Mouse (Mus musculus): ENCODE measurements around the gene Rora.

Rora gene

GRCm38 (mm10) chr9:68892859-68893258 is 239.3 kb downstream of the Rora start:
- no peak for DNase-seq

DNA sequence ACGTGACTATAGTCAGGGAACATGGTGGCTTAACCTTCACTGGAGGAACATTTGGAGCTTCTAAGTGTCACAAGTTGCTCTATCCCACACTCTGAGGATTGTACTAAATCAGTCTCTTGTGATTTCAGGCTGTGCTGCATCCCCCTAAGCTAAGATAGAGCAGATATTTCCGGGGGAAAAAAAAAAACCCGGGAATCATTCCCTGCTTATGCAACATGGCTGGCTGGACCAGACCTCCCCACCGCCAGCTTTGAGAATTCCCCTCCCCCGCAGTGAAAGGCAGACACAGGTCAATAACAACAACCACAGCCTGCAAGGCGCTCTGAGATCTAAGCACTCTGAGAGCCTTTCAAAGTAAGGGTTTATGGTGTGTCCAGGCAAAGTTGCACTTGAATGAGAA is 244.7 kb downstream of the Rora start:
- no peak for DNase-seq

- DNase-seq = no peak
Measured at GRCm38 (mm10) chr9:68899525-68900222, 246.1 kb downstream of the Rora start.

GRCm38 (mm10) chr9:68906361-68906883 is 252.8 kb downstream of the Rora start:
- DNase-seq = no peak

GRCm38 (mm10) chr9:68912483-68913151 is 259.0 kb downstream of the Rora start:
- DNase-seq = no peak

GRCm38 (mm10) chr9:68913191-68913697 is 259.7 kb downstream of the Rora start:
- no peak for DNase-seq

DNA sequence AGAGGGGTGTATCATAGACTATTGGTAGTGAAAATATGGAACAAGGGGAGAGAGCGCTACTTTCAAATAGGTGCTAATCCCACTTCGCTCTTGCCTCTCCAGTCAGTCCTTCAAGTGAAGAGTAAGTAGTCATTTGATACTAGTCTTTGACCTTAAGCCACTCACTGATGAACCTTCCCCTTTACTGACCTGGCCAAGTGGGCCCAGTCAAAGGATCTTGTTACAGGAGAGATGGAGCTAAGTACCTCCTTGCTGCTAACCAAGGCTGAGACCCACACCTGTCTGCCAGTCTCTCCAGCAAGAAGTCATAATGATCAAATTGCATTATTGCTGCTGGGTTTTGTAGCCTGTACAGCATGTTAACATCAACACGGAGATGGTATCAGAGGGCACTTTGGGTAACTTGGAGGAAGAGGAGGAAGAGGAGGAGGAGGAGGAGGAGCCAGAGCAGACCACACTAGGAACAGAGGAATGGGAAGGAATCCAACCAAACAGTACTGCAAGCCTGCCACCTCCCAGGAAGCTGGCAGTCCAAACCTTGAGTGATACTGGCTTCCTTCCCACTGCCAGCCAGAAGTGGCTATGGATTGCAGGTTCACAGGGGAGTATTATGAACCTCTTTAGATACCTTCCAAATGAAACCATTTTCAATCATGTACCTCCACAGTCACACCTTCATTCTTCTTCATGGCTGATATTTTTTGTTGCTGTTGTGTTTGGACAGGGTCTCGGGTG is 261.1 kb downstream of the Rora start:
- DNase-seq = peak; percentile 43 to 44

GRCm38 (mm10) chr9:68916741-68917140 is 263.2 kb downstream of the Rora start:
- peak; percentile 71 to 75 for DNase-seq

GRCm38 (mm10) chr9:68923128-68923601 is 269.6 kb downstream of the Rora start:
- peak in 1 of 2 experiments; percentile 31 for DNase-seq

GRCm38 (mm10) chr9:68926406-68926805 is 272.8 kb downstream of the Rora start:
- DNase-seq = no peak

- DNase-seq = no peak
Measured at GRCm38 (mm10) chr9:68933159-68933558, 279.6 kb downstream of the Rora start.

DNA sequence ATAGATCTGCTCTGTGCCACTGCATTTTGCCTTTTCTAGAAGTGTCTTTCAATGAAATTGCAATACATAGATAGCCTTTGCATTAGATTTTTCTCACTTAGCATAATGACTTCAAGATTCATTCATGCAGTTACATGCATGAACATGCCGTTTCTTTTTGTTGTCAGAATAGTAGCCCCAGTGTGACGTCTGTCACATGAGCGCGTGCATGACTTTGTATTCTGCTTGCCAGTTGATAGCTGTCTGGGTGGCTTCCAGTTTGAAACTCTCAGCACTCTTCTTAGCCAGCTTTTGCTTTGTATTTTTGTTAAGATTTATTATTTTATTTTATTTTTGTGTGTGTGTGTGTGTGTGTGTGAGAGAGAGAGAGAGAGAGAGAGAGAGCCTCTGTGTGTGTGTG is 280.7 kb downstream of the Rora start:
- no peak for DNase-seq

DNA sequence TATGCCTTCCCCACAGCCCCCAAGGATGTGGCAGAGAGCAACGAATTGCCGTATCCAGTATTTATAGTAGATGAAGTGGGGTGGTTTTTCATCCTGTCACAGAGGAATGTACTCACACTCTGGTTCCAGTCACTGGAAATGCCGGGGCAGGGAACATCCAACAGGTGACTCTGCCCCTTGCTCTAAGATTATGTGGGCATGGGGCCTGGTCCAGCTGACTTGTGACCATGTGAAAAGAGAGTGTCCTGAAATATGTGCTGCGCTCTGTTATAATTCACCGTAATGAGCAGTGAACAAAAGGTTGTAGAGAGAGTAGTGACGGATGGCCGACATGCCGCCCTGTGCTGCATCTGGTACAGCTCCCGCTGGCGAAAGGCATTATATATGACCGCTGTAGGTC is 282.0 kb downstream of the Rora start:
- no peak for DNase-seq

DNA sequence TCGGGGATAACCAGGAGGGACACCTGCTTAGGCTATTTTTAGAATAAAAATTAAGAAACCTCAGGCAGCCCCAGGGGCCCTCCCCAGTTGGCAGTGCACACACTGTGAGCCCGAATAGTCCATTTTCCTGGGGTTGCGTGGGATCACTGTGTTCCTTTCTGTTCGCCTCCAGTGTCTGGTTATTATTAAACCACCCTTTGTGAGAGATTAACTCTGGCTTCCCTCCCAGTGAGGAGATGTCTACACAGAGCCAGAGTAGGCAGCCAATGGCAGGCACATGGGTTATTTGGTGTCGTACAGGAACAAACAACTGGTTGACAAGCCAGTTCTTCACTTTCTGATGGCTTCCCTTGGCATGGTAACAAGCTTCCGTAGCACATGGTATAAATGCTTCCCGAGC is 287.5 kb downstream of the Rora start:
- no peak for DNase-seq

- peak in 1 of 2 experiments; percentile 27 for DNase-seq
Measured at GRCm38 (mm10) chr9:68942595-68943011, 289.0 kb downstream of the Rora start.

DNA sequence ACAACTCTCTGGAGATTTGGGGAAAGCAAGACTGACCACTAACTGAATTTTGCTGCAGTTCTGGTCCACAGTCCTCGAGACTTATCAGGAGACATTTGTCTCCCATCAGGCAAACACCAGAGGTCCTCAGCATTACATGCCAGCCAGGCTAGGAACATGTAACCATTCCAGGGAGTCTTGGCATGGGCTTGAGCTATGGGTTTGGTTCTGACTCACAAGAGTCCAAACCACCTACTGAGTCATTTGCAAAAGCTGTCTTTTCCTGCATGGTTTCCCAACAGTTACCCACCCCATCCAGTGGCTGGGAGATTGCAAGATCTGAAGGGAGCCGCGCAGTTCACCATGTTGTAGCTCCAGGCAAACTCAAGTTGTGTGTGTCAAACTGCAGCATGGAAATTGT is 290.4 kb downstream of the Rora start:
- no peak for DNase-seq

DNA sequence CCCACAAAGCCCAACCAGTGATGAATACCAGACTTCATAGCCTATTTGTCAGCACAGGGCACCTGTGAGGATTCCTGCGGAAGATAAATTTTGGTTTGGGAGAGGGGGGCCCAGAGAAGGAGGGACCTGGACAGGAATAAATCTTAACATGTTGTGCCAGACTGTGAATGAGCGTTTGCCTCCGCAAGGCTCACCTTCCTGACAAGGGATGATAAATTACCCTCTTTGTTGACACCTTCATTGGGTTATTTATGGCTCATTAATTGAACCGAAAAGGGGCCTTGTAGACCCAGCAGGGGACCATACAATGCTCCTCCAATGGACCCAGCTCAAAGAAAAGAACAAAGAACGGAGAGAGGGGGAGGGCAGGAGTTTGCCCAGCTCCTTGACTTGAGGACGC is 294.1 kb downstream of the Rora start:
- DNase-seq = no peak

DNA sequence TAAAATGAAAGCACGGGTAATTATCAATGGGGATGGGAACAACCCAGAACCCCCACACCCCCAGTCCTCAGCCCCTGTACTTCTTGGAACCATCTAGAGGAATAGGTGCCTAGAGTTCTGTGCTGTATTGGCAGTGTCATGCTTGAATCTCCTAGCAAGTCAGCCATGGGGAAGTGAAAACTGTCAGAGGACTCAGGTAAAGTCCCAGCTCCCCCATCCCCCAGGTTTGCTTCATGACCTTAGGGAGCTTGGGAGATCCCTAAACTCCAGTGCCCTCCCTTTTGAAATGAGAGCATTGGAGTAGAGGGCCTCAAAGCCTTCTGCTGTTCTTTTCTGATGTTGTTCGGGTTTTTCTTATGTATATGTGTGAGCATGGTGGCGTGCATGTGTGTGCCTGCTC is 294.6 kb downstream of the Rora start:
- no peak for DNase-seq

- DNase-seq = no peak
Measured at GRCm38 (mm10) chr9:68956210-68956874, 302.8 kb downstream of the Rora start.

GRCm38 (mm10) chr9:68956938-68957573 is 303.5 kb downstream of the Rora start:
- peak; percentile 76 to 78 for DNase-seq

GRCm38 (mm10) chr9:68957793-68958192 is 304.2 kb downstream of the Rora start:
- no peak for DNase-seq

DNA sequence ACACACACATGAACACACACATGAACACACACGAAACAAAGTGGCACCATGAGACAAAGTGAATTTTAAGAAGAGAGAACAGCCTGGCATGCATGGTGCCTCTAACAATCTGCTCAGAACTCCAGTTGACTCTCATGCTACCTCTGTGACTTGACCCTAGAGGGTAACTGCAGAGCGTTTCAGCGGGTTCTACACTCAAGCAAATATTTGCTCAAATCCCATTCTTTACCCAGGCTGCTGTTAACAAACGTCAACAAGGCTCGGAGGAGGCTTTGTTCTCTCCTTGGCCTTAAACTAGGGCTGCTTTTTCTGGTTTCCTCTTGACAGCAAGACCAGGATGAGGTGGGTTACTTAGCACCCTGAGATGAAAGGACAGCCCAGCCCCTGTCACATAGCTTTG is 305.3 kb downstream of the Rora start:
- no peak for DNase-seq
